Mouse (Mus musculus): ENCODE data around the gene Efcab11.

DNA sequence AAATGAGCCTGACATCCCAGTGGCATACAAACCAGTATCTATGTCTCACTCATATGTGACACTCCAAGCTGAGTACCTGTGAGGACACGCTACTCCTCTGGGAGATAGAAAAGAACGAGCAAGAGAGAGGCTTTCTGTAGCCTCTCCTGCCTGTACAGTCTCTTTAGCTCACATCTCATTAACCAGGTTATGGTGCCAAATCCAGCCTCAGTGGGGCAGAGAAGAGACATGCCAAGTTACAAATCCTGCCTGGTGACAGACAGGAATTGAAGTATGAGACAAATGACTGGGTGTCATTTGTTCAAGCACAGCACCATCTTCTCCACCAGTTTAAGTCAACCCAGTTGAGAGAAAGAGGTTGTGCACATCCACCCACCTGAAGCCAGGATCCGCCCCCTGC is 190.2 kb downstream of the Efcab11 start:
- no peak for TF ChIP-seq GATA1 (IDR thresholded peaks at IDR 0.05; ENCODE audit: borderline replicate concordance, low read length)
- TF ChIP-seq FLI1 (IDR thresholded peaks at IDR 0.05; ENCODE audit: low read length) = no peak

Measured in megakaryocyte, embryonic 14.5 days (primary cell).